ENCODE assay signal across 7 mouse cellular contexts in genomic region chr7:75762225-75762624, GRCm38 (mm10).
DNase-seq lines count a peak whose midpoint lies in the region; ATAC-seq and TF ChIP-seq lines count a peak whose summit lies in the region.
"Not testable (repeated sequence)": the region's sequence is repeated elsewhere in the genome, so short reads cannot be mapped to it uniquely, and the experiment has no call there.

No protein-coding gene starts in this region.

- WGBS in heart, embryonic 14.5 days = 69% methylated on average over 2 of the region's 2 CpGs
- WGBS in hindbrain, postnatal 0 days = 47% methylated on average over 2 of the region's 2 CpGs
- 48% methylated on average over 2 of the region's 2 CpGs for WGBS in liver, embryonic 16.5 days (ENCODE audit: insufficient replicate concordance)

- not testable (repeated sequence) for H3K4me1 ChIP-seq in heart, embryonic 14.5 days (ENCODE audit: control insufficient read depth in 2 of 2, insufficient read depth in 2 of 2, low read length in 2 of 2); hindbrain, postnatal 0 days (ENCODE audit: insufficient read depth, low read length)
- peaks cover 31% of the 10 kb centered on the region for H3K4me1 ChIP-seq in liver, embryonic 16.5 days (ENCODE audit: control insufficient read depth, low read depth, low read length)

- H3K4me2 ChIP-seq in heart, embryonic 14.5 days (ENCODE audit: low read length); hindbrain, postnatal 0 days (ENCODE audit: low read depth, low read length); liver, embryonic 16.5 days (ENCODE audit: low read depth, low read length): not testable (repeated sequence)

- H3K27me3 ChIP-seq in heart, embryonic 14.5 days (ENCODE audit: control insufficient read depth, insufficient read depth, low read length); hindbrain, postnatal 0 days (ENCODE audit: insufficient read depth, low read length); liver, embryonic 16.5 days (ENCODE audit: control insufficient read depth, insufficient read depth, low read depth, low read length): not testable (repeated sequence)

- H3K27ac ChIP-seq in heart, embryonic 14.5 days (replicated peaks in 1 of 2; ENCODE audit: control insufficient read depth in 1 of 2, insufficient read depth in 1 of 2, low read depth in 2 of 2, low read length in 2 of 2); hindbrain, postnatal 0 days; liver, embryonic 16.5 days (ENCODE audit: low read length): not testable (repeated sequence)

- not testable (repeated sequence) for H3K4me3 ChIP-seq in heart, embryonic 14.5 days (ENCODE audit: control insufficient read depth in 1 of 2, insufficient read depth in 1 of 2, low read depth in 1 of 2, low read length in 2 of 2); hindbrain, postnatal 0 days (ENCODE audit: low read length); liver, embryonic 16.5 days (ENCODE audit: low read depth, low read length)

- peak; percentile 75 for DNase-seq in adrenal gland, postnatal 14 days
- peak; percentile 20 for DNase-seq in cerebellum, adult 9-10 months
- DNase-seq in cerebellum, postnatal 36 days = peak; percentile 19 to 38
- DNase-seq in hindbrain, postnatal 0 days (ENCODE audit: low spot score) = not testable (repeated sequence)
- peak; percentile 32 for DNase-seq in urinary bladder, postnatal 14 days (ENCODE audit: low spot score)

- not testable (repeated sequence) for TF ChIP-seq CTCF in hindbrain, postnatal 0 days (IDR thresholded peaks at IDR 0.05; ENCODE audit: low read depth)

- peak; percentile 42; the same call in 1 of the 2 replicates for ATAC-seq in heart, embryonic 14.5 days (ENCODE audit: insufficient number of reproducible peaks, insufficient read depth, low FRiP score, low read depth)
- ATAC-seq in hindbrain, postnatal 0 days = 0 out of 2 replicates have a peak, but pooled peaks have one; percentile 18
- ATAC-seq in liver, embryonic 16.5 days (ENCODE audit: low read depth) = 0 out of 2 replicates have a peak, but pooled peaks have one; percentile 14

- not testable (repeated sequence) for H3K9ac ChIP-seq in heart, embryonic 14.5 days (ENCODE audit: low read length); hindbrain, postnatal 0 days (replicated peaks; ENCODE audit: low read length); liver, embryonic 16.5 days (ENCODE audit: low read depth, low read length)

- not testable (repeated sequence) for H3K36me3 ChIP-seq in heart, embryonic 14.5 days (ENCODE audit: control insufficient read depth, insufficient read depth, low read length); hindbrain, postnatal 0 days (ENCODE audit: insufficient read depth, low read length); liver, embryonic 16.5 days (ENCODE audit: control insufficient read depth, insufficient read depth)

- not testable (repeated sequence) for H3K9me3 ChIP-seq in heart, embryonic 14.5 days (ENCODE audit: control insufficient read depth, low read length); hindbrain, postnatal 0 days (ENCODE audit: low read length); liver, embryonic 16.5 days (replicated peaks; ENCODE audit: control insufficient read depth, low read length)
